Mouse (Mus musculus): Measurements from ENCODE around the gene Cxcl14.

- TF ChIP-seq CTCF (IDR thresholded peaks at IDR 0.05) (no peak), EP300 (IDR thresholded peaks at IDR 0.05) (no peak)
Observed at GRCm38 (mm10) chr13:56294908-56295307, 1.4 kb downstream of the Cxcl14 start.

All from lung, postnatal 0 days (tissue).